Mouse (Mus musculus) MN1 (cell line): Measurements from ENCODE around the gene Clic6.

ENCODE experiments used
- DNase-seq: peaks from one replicate; pipeline ENCODE4 v3.0.0-alpha.2; 2016; ENCODE audit warnings: low spot score

Gene Clic6

GRCm38 (mm10) chr16:92485436-92485835 lies at the start of gene Clic6:
TSS of gene Clic6 (plus strand) at chr16:92485736.
- no peak for DNase-seq

DNA sequence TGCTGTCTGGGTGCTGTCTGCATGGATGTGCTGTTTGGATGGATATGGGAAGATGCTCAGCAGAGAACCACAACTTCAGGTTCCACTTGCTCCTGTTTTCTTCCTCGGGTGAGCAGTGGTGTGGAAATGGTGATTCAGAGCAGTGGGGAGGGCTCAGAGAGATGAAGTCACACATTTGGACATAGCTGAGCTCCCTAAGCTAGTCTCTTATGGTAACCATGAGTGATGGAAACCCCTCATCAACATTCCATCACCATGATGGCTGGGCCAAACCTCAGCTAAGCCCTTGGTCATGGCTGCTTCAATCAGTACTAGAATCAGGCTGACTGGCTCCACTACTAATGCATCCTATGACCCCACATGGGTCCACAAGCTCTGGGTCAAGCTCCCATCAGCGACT lies 45.8 kb upstream of the Clic6 start:
- no peak for DNase-seq

DNA sequence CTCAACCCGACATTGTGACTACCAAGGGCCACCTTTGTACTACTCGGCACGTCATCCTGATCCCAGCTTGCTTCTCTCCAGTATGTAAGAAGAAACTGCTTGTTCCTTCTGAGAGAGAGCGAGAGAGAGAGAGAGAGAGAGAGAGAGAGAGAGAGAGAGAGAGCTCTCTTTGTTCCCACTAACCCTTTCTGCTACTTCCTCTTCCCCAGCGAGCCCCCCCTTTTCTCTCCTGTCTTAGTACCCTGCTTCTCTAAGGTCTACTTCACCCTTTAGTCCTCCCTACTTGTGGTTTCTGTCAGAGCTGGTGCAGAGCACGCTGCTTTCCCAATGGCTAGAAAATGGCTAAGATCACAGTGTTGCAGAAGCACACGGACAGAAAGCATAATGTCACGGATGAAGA lies 45.3 kb upstream of the Clic6 start:
- no peak for DNase-seq

- no peak for DNase-seq
Measured at GRCm38 (mm10) chr16:92441203-92441602, 44.3 kb upstream of the Clic6 start.

- no peak for DNase-seq
Measured at GRCm38 (mm10) chr16:92442150-92442549, 43.4 kb upstream of the Clic6 start.

DNA sequence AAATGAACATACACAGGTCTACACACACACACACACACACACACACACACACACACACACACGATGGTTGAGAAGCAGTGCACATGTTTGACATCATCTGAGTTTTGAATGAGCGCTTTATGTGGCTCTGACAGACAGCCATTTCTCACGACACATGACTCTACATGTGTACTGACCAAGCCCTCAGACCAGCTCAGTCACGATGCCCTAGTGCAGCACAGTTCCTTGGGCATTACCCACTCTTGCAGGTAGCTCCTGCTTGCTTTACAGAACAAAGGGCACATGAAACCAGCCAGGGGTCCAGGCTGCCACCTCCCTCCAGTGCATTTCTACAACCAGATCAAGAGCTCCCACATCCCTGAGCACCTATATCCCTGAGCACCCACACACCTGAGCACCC lies 42.6 kb upstream of the Clic6 start:
- DNase-seq = no peak

- DNase-seq = no peak
Measured at GRCm38 (mm10) chr16:92443644-92444113, 41.9 kb upstream of the Clic6 start.

DNA sequence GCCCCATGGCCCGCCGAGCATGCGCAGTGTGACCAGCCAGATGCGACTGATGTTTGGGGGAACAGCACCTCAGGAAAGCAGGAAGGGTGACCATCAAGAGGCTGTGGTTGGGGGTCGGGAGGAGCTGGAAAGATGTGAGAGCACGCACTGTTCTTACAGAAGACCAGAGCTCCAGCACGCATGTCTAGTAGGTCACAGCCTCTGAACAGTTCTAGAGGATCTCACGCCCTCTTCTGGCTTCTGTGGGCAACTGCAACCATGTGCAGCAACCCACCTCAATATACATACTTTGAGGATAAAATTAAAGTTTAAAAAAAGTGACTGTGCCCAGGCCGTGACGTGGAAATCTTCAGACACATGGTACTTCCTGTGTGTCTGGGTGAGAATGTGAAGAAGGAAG lies 40.2 kb upstream of the Clic6 start:
- DNase-seq = no peak

DNA sequence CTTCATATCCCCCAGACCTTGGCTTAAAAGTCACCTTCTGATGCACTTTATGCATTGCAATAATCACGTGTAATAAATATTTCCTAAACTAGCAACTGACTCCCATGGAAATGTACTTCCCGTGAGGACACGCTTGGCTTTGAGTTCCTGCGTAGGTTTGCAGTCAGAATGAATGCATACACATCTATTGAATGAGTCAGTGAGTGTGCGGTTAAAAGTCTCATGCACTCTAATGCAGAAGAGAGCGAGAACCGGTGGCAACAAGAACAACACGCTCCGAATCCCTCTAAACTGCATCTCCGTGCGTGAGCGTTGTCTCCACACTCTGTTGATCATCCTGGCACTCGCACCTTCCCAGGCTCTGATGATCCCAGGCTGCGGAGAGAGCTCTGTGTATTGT lies 36.5 kb upstream of the Clic6 start:
- DNase-seq = no peak

DNA sequence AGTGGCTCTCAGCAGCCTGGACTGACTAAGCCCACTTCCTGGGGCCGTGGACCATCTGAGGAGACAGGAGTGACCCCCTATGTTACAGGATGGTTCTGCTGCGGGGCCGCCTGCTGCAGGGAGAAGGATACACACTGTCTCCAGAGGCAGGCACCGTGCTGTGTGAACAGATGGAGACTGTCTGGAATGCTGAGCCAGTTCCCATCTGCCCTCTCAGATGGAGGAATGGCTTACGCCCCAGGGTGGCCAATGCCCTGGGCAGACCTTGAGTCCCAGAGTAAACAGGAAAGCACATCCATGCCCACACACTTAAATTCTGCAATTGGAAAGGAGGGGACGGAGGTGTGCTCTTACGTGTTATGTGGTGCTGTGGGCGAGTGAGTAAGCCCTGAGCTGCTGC lies 35.2 kb upstream of the Clic6 start:
- DNase-seq = no peak

DNA sequence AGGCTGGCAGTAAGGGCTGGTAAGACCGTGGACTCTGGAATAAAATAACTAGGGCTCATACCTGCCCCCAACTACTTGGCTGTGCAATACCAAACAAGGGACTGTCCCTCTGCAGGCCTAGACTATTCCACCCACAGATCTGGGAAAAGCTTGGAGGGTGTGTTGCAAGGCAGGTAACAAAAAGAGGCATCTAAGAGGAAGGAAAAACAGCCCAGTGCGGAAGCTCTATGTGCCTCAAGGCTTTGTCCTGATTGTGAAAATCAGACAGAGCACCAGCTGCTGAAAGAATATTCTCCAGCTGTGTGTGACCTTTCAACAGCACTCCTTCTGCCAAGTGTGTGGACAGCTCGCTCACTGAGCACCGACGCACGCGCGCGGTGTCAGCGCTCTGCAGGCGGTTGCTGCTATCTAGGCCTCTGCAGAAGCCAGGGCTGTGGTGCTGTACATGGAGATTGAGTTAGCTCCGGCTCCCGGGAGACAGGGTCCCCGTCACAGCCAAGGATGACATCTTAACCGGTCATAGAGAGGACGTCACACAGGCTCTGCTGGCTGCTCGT lies 33.9 kb upstream of the Clic6 start:
- DNase-seq = no peak

GRCm38 (mm10) chr16:92452609-92453008 lies 32.9 kb upstream of the Clic6 start:
- DNase-seq = no peak

DNA sequence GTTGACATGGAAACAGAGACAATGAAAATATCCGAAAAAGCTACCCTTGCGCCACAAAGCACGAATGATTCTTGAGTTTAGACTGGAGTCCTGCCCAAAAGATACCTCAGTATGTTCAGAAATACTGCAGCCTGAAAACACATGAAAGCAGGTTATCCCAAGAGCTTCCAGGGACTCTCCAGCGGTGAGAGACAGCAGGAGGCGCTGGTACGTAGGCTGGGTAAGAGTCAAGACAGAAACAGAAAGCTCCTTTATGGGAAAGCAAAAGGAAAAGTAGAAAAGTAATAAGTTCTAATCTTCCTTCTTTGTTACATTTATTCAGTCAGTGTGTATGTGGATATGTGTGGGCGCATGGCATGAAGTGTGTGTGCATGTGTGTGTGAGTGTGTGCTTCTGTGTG lies 31.5 kb upstream of the Clic6 start:
- no peak for DNase-seq

DNA sequence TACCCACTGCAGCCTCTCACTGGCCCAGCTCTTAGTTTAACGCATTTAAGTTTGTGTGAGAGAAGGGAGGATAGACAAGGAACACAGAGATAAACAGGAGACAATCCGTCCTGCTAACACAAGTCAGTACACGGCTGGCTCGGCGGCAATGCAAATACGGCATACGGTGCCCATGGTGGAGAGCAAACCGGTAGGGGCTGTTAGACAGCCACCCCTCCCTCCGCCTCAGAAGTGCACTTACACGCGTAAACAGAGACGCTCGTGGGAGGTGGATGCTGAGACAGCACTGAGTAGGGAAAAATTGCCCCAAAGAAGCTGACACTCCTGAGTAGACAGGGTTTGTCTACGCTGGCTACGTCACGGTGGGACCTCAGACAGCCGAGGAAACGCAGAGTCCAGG lies 31.0 kb upstream of the Clic6 start:
- DNase-seq = no peak

- no peak for DNase-seq
Measured at GRCm38 (mm10) chr16:92455488-92455887, 30.0 kb upstream of the Clic6 start.

- DNase-seq = no peak
Measured at GRCm38 (mm10) chr16:92455969-92456368, 29.6 kb upstream of the Clic6 start.

GRCm38 (mm10) chr16:92457594-92457993 lies 27.9 kb upstream of the Clic6 start:
- peak; percentile 68 for DNase-seq

DNA sequence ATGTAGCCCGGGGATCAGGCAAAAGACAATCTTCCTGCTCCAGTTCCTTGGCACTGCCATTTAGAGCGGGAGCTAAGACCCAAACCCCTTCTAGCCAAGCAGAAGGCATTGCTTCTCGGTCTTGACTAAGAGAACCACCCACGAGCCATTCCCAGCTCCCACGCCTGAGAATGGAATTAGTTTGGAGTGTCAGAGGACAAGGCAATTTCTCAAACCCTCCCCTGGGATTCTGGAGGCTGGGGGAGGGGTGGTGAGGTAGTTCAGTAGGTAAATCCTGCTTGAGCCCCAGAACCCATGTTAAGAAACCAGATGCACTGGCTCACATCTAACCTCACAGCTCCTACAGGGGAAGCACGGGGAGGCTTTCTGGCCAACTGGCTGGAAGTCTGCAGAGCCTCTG lies 24.1 kb upstream of the Clic6 start:
- DNase-seq = no peak

GRCm38 (mm10) chr16:92464390-92464972 lies 21.1 kb upstream of the Clic6 start:
- DNase-seq = no peak

DNA sequence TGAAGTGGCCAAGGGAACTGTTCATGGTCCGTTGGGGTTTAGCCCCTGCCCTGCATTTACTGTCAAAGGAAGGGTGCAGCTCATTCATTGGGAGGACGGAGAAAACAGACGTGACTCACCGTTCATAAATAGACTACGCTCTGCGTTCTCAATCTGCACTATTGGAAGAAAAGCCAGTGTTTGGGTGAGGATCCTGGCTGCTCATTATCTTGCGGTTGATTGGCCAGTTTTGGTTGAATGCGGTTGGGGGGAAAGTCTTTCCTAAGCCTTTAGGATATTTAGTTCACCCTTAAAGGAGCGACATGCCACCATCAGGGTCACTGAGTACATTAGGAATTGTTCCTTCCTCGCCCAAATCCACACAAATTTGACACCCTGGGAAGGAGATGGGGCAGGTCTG lies 20.3 kb upstream of the Clic6 start:
- peak; percentile 29 for DNase-seq

DNA sequence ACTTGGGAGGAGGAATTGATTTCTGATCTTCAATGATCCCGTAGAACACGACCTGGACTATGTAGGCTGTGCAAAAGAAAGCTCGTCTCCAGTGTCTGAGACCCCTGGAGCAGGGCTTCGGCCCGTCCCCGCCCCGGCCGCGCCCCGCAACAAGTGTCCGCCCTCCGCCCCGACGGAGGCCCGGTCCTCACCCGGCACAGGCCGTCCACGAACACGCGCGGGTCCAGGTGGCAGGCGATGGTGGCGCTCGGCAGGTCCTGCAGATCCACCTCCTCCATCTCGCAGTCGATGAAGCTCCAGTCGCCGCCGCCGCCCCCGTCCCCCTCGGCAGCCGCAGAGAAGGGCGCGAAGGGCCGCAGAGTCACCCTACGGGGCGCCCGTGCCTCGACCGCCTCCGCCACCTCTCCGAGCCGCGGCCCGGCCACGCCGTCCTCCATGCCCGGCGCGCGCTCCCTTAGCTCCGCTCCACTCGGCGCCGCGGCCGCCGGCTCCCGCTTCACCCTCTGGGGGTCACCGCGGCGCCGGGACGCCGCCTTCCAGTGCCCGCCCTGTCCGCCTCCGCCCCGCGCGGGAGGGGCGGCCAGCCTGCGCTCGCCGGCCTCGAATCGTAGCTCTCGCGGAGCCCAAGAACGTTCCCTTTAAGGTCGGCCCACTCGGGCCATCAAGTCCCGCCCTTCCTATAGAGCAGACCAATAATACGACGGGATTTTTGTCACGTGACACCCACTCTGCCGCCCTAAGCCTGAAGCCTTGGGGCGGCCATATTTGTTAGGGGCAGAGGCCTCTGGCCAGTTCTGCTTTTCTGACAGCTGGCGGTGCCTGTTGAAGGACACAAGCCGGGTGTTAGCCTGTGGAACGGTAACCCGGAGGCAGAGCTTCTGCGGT lies 19.7 kb upstream of the Clic6 start:
- DNase-seq = peak; percentile 98

DNA sequence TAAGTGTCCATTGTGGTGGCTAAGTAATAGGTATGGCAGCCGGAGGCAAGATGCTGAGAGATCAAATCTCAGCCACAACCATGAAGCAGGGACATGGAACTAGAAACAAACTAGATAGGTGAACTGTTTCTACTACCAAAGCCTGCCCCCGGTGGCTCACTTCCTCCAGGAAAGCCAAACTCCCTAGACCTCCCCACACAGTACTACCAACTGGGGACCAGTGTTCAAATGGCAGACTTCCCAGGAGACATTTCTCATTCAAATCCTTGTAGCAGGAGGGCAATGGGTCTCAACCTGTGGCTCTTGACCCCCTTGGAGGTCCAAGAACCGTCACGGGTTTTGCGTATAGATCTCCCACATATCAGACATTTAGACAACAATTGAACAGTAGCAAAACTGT lies 18.5 kb upstream of the Clic6 start:
- DNase-seq = peak; percentile 13

GRCm38 (mm10) chr16:92468459-92468858 lies 17.1 kb upstream of the Clic6 start:
- no peak for DNase-seq
